Mouse (Mus musculus) adipocyte (in vitro differentiated cells): Measurements from ENCODE around the gene Fam84b.

Source experiments
- DNase-seq: peaks from one replicate; pipeline ENCODE4 v3.0.0-alpha.2; 2016; ENCODE audit warnings: low spot score

Fam84b gene

DNA sequence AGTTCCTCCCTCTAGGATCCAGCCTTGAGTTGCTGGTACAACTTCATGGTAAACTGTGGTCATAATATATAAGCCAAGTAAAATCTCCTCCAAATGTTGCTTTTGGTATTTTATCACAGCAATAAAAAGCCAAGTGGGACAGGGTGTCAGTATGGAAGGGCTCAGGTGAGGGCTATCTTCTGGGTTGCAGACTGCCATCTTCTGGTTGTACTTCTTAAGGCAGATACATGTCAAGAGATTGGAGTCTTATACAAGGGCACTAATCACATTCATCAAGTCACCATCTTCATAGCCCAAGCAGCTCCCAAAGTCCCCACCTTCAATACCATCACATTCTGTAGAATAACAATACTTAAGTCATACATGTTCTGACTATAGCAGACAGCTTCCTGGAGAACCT, 21.0 kb downstream of the Fam84b start:
- DNase-seq: no peak

DNA sequence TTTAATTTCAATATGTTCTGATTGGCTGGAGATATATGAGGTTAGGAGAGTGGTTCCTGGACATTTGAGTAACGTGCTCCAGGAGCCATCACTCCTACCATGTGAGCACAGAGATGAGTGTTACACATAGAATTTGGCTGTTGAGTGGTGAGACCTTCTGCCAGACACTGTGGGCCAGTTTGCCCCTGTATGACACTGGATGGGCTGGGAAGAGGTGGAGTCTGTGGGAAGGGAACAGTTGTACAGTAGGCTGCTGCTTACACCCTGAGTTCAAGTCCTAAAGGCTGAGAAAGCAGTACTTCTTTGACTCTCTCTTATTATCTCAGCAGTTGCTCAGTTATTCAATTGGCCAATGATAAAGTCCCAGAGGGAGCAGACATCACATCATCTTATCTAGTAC, 27.4 kb downstream of the Fam84b start:
- no peak for DNase-seq

DNA sequence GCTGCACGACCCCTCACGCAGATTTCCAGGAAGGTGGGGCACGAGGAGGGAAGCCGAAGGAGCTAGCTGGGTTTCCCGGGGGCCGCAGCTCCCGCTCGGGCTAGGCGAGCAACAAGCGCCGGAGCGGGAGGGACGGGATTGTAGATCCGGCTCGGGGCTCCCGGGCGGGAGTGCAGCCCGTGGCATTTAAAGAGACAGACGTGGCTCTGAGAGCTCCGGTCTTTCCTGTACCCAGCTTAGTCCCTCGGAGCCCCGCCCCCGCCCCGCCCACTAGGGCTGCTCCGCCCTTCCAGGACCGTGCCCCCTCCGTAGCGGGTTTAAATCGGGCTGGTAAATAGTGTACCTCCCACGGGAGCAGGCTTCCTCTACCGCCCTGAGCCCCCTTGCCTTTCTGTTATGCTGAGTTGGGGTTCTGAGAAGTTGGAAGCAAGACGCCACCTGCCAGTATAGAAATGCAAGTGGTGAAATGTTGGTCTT, 28.8 kb downstream of the Fam84b start:
- no peak for DNase-seq

DNA sequence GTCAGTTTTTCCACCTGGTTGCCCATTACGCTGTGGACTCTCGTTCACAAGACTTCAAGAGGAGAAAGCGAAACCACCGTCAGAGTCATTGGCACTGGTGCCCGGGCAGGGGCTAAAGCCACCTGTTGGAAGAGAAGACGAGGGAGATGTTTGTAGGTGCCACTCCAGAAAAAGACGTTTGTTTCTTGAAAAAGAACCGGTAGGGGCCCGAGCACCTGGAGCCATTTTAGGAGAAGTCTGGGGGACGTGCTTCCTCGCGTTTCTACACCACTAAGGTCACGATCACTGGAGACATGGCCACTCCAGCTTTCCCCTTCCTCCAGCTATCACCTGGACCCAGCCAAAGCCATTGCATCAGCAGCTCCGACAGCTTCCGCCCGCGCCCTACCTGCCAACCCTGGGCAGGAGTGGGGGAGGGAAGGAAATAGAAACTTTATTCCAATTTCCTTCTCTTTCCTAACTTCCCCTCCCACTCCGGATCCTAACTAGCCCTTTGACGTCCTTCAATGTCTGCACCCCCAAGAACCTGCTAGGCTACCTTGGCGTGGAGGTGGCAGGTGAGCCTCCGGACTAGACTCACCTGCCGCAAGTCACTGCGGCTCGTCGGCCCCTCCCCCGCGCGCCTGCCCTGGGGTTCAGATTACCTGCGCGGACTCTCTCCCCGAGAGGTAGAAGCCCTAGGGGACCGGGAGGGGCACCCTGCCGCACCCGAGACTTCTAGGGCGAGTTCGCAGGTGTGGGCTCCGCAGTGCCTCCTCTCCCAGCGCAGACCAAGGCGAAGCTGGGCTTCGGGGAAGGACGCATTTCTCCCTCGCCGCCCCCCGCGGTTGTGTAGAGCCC, 29.5 kb downstream of the Fam84b start:
- DNase-seq: no peak

GRCm38 (mm10) chr15:60823620-60823869, 30.0 kb downstream of the Fam84b start:
- DNase-seq: no peak

DNA sequence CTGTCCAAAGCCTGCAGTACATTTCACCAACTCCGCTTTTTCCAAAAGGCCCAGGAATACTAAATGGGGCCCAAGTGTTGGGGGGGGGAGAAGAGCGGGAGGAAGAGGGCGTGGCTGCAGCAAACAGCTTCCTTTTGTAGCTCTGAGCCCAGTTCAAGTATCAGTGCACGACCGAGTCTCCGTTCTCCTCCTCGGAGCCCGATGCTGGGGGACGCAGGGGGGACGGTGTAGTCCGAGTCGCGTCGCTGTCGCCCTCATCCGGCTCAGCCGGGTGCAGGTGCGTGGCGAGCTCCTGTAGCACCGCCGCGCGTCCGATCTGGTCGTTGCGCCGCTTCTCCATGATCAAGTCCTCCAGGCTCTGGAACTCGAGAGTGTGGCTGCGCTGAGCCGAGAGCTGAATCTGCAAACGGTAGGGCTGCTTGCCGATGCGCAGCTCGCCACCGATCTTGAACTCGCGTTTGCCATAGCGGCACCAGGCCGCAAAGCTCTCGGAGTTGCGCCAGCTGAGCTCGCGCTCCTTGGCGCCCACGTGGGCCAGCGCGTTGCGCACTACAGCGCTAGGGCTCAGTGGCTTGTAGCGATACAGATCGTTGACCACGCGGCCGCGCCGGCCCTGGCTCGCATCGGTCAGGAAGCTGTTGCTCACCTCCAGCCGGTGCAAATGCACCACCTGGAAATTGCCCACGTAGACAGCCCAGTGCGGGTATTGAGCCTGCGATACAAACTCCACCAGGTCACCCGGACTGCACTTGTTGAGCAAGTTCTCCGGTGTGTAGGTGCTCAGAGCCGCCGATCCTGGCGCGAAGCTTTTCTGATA, 30.6 kb downstream of the Fam84b start:
- DNase-seq: no peak

DNA sequence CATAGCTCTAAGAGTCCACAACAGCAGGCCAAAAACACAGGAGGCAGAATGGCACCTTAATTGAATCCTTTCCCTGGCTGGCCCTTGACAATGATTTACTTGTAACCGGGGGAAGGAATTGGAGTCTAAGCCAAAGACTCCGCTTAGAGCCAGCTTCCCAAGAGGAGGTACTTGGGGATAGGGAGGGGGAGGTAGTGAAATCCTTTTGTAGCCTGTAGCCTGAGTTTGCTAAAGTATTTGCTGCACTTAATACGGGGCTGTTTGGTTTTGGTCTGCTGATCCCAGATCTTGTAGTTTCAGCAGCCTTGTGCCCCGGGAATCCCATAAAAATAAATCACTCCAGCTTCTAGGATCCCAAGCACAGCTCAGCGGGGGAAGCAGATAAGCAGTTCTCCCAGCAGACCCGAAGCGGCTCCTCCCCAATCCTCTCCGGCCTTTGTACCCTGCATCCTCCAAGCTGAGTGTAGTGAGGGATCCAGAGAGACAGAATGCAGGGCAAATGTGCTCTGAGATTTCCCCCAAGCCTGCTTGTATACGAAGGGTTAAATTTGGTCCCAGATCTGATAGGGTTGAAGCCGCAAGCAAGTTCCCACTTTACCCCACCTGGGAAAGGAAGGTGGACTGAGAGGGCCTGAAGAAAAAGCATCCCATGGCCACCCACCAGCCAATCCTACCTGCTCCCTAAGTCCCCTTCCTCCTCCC, 31.3 kb downstream of the Fam84b start:
- DNase-seq: no peak

GRCm38 (mm10) chr15:60818500-60818899, 35.1 kb downstream of the Fam84b start:
- no peak for DNase-seq

DNA sequence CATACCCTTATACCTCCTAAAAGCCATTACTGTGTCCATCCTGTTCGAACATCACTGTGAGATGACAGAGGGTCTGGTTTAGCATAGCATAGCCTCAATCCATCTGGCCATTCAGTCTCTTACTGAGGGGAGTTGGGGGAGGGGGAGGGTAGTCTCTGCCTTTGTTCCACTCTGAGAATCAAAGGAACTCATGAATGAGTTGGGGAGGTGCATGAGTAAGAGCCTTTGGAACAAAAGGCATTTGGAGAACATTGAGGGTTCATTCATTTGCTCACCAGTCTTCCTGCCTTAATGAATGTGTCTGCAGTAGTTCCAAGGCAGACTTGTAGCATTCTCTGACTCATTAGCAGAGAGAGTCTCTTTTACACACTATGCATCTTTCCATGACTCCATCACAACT, 37.1 kb downstream of the Fam84b start:
- DNase-seq: no peak

- DNase-seq: no peak
Observed at GRCm38 (mm10) chr15:60814542-60814941, 39.0 kb downstream of the Fam84b start.

DNA sequence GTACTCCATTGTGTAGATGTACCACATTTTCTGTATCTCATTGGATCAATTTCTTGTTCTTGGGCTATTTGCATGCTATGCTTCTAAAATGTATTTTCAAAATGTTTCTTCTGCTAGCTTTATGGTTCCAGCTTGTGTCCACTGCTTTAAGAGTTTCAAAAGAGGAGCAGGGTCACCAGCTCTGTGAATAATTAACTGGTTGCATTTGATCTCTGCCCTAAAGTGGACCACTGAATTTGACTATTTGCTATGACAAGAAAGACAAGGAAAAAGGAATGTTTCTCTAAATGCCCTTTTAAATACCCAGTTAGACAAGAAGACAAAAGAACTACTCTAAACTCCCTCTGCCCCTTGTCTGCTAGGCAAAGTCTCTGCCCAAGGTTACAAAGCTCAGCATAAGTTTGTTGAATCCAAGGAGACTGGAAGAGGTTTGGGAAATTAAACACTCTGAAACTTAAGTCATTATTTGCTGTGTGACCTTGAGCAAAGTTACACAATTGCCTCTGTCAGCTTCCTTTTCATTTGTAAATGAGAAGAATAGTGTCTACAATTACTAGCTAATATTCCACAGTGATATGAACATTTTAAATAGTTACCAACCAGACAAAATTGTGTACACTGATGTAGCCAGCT, 60.4 kb downstream of the Fam84b start:
- no peak for DNase-seq

DNA sequence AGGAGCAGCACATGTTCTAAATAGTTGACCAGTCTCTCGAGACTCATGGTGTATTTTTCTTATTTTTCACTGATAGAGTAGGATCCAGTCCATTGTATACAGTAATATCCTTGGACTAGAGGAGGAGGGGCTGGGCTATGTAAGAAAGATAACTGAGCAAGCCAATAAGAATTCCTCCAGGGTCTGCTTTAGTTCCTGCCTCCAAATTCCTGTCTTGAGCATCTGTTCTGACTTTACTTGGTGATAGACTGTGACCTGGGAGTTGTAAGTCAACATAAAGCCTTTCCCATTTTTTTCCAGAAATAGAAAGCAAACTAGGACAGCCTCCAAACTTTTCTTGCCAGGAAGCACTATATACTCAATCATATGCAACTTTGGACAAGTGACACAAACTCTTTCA, 64.5 kb downstream of the Fam84b start:
- DNase-seq: no peak

- DNase-seq: no peak
Observed at GRCm38 (mm10) chr15:60783761-60784160, 69.8 kb downstream of the Fam84b start.

DNA sequence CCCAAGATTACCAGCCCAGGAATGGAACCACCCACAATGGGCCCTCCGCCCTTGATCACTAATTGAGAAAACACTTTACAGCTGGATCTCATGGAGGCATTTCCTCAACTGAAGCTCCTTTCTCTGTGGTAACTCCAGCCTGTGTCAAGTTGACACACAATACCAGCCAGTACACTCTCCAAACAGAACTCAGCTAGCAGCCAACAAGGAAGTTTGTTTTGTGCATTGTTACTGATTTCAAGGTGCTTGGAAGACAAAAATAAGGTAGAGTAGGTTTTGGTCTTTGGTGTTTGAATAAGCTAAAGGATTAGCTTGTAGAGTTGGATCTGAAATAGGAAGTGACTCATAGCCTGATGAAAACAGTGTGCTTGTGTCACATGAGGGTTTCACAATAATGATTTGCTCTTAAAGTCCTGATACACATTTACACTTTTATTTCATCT, 74.0 kb downstream of the Fam84b start:
- DNase-seq: peak; percentile 16

GRCm38 (mm10) chr15:60779063-60779462, 74.5 kb downstream of the Fam84b start:
- DNase-seq: peak; percentile 6
